Mouse (Mus musculus) cortical plate, adult 2 months (tissue): ENCODE results near the gene R3hdm2.

ENCODE experiments used
- CTCF ChIP-seq: fragments of 200-500 bp; IDR thresholded peaks from 2 replicates; pipeline ENCODE4 v1.5.1; 2011; ENCODE audit warnings: mild to moderate bottlenecking, control low read depth, low read length; ENCODE audit not compliant: insufficient read depth; ENCODE audit errors: extremely low read depth
- POLR2A ChIP-seq: fragments of 200-500 bp; IDR thresholded peaks from 2 replicates; pipeline ENCODE4 v1.6.1; 2011; ENCODE audit warnings: mild to moderate bottlenecking, low read length, control low read depth; ENCODE audit not compliant: insufficient read depth; ENCODE audit errors: extremely low read depth

DNA sequence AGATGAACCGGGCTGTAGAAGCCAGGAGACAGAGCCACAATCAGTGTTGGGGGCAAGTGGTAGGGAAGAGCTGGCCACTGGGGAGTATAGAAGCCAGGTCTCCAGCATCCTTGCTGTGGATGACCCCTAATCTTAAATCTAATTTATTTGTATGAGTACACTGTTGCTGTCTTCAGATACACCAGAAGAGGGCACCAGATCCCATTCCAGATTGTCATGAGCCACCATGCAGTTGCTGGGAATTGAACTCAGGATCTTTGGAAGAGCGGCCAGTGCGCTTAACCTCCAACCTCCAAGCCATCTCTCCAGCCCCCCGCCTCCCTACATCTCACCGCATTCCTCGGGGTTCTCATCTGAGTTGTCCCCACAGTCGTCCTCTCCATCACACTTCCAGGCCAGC is 166.4 kb downstream of the R3hdm2 start:
- TF ChIP-seq CTCF (peak; percentile 15; the same call in 1 of the 2 replicates), POLR2A (no peak)
